Mouse (Mus musculus) CD8-positive naive resting alpha-beta T cell, adult 2 months (primary cell): ENCODE data around the gene Mms19.

Experiments
- DNase-seq, 2 experiments: peaks; one replicate each; pipeline ENCODE4 v3.0.0; 2022; ENCODE audit warnings: low read depth in 2 of 2, low spot score in 2 of 2

Mms19 gene

DNA sequence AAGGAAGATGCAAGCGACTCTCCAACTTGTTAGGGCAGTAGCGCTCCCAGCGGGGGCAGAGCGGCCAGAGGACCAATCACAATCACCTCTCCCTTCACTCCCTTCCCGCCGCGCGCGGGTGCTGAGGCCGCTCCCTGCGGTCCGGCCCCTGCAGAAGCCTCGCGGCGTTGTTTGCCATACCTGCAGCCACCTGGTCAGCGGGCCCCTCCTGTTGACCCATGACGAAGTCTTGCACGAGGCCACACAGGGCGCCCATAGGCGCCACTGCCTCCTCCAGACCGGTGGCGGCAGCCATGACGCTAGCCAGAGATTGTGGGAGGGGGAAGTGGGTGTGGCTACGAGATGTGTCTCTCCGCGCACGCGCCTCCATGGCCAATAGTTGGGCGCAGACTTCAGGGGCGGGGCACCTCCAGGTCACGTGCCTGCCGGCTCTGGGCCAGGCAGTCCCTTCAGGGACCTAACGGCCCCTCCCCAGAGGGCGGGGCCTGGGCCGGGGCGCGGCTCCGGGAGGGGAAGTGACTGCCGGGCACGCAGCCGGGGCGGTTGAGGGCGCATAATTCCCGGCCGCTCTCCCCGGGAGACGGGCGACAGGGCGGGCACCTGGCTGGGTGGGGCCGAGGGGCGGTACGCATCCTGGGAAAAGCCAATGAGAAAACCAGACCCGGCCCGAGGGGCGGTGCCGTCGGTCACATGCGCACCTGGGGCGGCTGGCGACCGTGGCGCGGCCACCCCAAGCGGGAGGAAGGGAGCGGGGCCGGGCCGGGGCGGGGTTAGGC is at the start of gene Mms19:
TSS of gene Mms19 (minus strand) at position 339 of the 776 bp plus-strand sequence.
- DNase-seq: peak; percentile 98

- DNase-seq: peak; percentile 55 to 70
Observed at GRCm38 (mm10) chr19:42026158-42026557, 45.2 kb upstream of the Mms19 start.

DNA sequence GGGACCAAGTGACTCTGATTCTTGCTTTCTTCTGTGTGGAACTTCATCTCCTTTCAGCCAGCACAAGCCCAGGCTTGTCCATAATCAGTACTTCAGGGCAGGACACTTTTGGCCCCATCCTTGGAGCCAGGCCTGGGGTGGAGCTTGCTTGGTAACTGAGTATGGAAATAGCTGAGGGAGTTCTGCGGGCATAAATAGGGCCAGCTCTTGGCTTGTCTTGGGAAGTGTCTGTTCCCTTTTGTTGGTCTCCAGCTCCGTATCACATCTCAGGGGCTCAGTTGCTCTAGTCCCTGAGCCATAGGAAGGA is 41.5 kb upstream of the Mms19 start:
- DNase-seq: no peak

GRCm38 (mm10) chr19:42021681-42022541 is 41.0 kb upstream of the Mms19 start:
- DNase-seq: no peak

- DNase-seq: no peak
Observed at GRCm38 (mm10) chr19:42019011-42019522, 38.1 kb upstream of the Mms19 start.

DNA sequence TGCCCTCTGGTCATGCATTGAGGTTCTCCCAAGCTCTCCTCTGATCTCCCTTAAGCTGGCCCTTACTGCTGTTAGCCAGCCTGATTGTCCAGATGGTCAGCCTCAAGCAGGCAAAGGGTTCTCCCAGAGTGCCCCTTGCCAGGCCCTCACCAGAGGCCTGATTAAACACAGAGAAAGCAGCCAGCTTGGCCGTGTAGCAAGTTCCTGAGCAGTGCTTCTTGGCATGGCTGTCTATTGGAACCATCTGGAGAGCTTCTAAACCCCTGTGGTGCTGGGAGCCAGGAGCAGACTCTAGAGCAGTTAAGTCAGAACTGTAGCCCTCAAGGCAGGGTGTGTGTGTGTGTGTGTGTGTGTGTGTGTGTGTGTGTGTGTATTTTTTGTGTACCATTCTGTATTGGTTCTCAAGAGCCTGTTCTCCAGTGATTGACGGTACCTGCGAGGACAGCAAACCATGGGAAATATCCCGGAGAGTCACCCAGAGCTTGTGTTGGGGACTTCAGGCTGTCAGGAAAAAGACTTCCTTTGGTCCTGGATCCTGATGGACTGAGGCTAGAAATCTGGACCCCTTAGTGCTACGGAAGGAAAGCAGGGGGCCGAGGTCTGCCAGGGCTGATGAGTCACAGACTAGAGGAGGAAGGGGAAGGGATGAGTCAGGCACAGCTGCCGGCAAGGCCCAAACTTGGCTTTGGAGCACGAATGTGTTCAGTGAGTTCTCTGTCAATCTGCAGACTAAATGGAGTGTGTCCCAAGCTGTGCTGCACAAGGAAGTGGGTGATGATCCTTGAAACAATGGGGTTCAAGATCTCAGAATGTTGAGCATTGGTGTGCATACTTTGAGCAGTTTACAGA is 36.7 kb upstream of the Mms19 start:
- no peak for DNase-seq

GRCm38 (mm10) chr19:42016840-42017239 is 35.9 kb upstream of the Mms19 start:
- no peak for DNase-seq

DNA sequence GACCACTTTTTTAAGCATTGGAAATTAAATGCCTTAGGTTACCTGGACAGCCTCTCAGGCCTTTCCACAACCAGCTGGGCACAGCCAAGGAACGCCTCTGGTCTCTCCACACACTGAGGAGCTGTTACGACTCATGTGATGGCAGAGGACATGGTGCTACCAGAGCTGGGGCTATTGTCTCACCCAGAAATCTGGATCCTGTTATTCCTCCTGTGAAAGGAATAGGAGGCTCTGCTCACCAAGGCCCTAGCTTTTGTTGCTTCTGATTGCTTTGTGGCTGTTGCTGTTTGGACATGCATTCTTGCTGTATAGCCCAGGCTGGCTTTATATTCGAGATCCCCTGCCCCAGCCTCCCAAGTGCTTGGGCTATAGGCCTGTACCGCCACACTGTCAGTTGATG is 35.3 kb upstream of the Mms19 start:
- DNase-seq: no peak

- no peak for DNase-seq
Observed at GRCm38 (mm10) chr19:42015001-42015400, 34.0 kb upstream of the Mms19 start.

DNA sequence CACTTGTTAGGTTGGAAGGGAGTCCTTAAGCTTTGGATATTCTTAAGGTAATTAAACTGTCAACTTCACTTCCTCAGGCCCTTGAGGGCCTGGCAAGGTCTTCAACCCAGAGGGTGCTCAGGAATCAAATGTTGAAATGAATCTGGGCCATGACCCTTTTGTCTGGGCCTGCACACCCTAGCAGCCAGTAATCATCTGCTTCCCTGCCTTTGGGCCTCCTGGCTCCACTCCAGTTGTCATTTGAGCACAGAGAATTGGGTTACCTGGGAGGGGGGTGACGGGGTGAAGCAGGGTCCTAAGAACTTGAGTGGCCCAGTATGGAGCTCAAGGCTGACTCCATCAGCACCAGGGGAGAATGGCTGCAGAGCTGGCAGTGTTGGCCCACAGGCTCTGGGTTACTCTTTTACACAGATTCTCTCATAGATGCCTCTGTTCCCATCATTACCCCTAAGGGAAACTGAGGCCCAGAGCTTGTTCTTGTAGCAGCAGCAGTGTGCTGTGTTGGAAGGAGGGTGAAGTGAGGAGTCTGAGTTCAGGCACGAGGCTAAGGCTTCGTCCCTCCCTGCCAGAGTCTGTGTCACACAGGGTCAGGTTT is 33.4 kb upstream of the Mms19 start:
- DNase-seq: no peak

GRCm38 (mm10) chr19:42011123-42011522 is 30.2 kb upstream of the Mms19 start:
- DNase-seq: no peak

DNA sequence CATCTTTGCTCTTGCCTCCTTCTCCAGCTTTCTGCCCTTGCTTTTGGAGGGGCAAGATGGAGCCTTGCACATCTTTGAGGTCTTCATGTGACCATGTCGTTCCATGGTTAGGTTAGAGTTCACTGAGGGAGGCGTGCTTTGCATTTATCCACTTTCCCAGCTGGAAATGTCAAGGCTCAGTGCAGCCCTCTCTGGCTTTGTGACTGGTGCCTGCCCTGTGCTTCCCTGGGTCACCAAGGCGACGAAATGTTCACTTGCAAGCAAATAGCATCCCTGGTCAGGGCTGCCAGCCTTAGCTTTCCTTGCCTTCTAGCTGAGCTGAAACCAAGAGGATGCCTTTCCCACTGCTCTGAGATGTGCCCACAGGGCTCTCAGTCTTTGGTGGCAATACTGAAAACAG is 29.5 kb upstream of the Mms19 start:
- no peak for DNase-seq

GRCm38 (mm10) chr19:42009067-42009466 is 28.1 kb upstream of the Mms19 start:
- no peak for DNase-seq

DNA sequence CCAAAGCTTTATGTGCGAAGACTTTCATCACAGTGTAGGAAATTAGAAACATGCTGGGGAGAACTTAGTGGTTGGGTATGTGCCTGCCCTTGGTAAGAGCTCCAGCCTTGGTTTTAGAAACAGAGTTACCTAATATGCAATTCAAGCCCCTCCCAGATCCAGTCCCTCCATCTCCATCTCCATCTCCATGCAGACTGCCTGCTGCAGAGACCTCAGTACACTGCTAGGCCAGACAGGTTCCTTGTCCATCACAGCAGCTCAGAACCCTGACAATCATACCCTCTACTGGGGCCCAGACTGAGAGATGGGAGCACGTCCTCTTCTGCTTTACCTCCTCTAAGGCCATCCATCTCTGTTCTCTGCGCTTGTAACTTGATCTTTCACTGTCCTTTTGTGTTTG is 27.6 kb upstream of the Mms19 start:
- no peak for DNase-seq

GRCm38 (mm10) chr19:42006568-42006967 is 25.6 kb upstream of the Mms19 start:
- DNase-seq: no peak

GRCm38 (mm10) chr19:42005616-42006015 is 24.7 kb upstream of the Mms19 start:
- no peak for DNase-seq

- no peak for DNase-seq
Observed at GRCm38 (mm10) chr19:42004258-42004657, 23.3 kb upstream of the Mms19 start.

DNA sequence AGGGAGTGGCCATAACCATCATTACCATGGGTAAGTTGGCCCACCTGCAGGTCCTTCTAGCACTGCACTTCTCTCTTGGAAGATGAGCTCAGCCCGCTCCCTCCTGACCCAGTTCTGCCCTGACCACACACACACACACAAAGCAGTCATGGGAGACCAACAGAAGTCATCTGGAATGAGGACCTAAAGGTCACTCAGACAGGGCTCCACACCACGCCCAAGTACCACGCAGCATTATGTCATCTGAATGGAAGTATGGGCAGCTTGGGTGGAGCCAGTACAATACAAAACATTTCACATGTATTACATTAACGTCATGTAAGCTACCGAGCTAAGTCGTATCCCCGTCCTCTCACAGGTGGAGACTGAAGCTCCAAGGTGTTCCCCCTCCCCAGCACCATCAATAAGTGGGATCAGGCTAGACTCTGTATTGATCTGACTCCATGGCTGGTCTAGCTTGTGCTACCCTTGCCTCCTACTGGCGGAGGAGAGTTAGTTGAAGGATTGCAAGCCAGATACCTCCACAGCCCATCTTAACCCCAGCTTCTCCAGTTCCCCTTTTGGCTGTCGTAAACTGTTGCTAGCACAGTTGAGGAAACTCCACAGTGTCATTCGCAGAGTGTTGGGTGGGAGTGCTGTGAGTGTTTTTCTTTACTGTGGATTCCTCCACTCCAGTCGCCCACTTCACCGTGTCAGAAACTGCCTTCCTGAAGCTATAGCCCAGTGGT is 20.5 kb upstream of the Mms19 start:
- no peak for DNase-seq

DNA sequence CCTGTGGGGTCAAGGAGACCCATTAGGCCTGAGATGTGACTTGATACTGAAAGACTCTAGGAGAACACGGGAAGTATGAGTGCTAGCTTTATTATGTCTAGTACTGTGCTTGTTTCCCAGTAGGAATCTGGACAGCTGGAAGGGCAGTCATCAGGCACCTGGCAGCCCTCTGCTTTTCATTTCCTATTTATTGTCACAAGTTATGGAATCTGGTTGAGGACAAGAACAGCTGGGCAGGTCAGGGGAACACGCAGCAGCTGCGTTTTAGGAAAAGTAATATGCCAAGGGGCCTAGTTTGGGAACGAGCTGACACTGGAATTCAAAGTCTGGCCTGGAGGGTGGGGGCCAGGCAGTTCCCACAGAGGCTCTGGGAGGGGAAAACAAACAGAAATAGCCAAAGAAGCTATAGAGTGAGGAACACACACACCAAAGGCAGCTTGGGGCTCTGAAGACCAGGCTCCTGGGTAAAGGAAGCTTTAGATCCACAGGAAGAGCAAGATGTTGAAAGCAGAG is 19.5 kb upstream of the Mms19 start:
- no peak for DNase-seq

- no peak for DNase-seq
Observed at GRCm38 (mm10) chr19:41999688-42000283, 18.8 kb upstream of the Mms19 start.
